Comparison of ENCODE assay signal across 8 mouse cellular contexts in the genomic region with DNA sequence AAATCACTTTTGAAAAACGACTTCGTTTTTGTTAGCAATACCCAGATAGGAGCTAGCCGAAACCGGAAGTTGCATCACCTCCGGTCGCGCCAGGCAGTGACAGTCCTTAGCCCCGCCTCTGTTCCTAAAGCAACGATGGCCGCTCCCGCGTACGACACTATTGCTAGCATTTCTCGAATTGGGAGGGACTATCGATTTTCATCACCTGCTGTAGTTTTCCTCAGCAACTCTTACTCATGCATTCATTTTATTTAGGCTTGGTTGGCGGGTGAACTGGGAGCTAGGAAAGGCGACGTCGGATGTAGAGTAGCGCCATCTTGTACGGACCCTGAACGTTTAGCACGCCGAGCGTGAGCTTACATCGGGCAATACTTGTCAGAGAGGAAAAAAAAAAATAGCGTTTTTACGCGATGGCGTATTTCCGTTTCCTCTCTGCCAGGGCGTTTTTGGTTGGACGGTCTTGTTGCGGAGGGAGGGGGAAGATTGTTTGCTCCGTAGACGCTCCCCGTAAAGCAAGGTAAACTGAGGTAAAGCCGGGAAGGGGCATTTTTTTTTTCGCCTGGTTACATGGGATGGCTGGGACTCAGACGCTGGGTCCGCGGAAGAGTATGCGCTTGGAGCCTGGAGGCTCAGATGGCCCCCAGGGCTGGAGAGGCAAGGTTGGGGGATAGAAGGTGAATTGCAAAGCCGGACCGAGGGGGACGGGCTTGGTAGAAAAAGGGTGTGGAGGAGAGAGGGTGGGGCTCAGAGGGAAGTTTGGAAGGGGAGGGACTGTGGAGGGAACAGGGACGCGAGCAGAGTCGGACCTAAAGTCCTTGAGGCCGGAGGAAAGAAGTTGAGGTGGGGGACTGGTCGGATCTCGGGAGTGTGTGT. TPM values are rescaled to one million over a fixed set of nuclear protein-coding genes. Genes with fewer than 3 reads are reported as not detected.
DNase-seq lines count a peak whose midpoint lies in the region; ATAC-seq and TF ChIP-seq lines count a peak whose summit lies in the region.

A gene (minus strand): TSS at position 64 of the 873 bp plus-strand sequence.
A gene (plus strand): TSS at position 449 of the 873 bp plus-strand sequence.

- under 1% methylated on average over 52 of the region's 52 CpGs for WGBS in embryonic facial prominence, embryonic 13.5 days
- under 1% methylated on average over 52 of the region's 52 CpGs for WGBS in heart, adult 2 months
- WGBS in limb, embryonic 13.5 days = under 1% methylated on average over 52 of the region's 52 CpGs
- under 1% methylated on average over 52 of the region's 52 CpGs for WGBS in midbrain, embryonic 16.5 days

- peak within 1 kb of the TSS; percentile 91 for H3K9ac ChIP-seq in embryonic facial prominence, embryonic 13.5 days
- H3K9ac ChIP-seq in heart, adult 2 months (ENCODE audit: low read depth, low read length) = peak within 1 kb of the TSS; percentile 92
- peak within 1 kb of the TSS; percentile 88 for H3K9ac ChIP-seq in limb, embryonic 13.5 days
- peak within 1 kb of the TSS; percentile 89 for H3K9ac ChIP-seq in midbrain, embryonic 16.5 days (ENCODE audit: low read depth, low read length)

- TF ChIP-seq POLR2A in heart, adult 2 months (IDR thresholded peaks at IDR 0.05; ENCODE audit: insufficient read depth, low read depth, low read length) = peak; percentile 83

- DNase-seq in 3T3-L1 (ENCODE audit: low read depth, low spot score) = peak; percentile 97
- peak; percentile 92 to 93 for DNase-seq in adrenal gland, postnatal 36 days
- DNase-seq in heart, adult 2 months = peak; percentile 89 to 92
- DNase-seq in kidney, adult 8-10 months = peak; percentile 89 to 95
- peak; percentile 88 to 93 for DNase-seq in spleen, postnatal 10 days (ENCODE audit: low spot score in 2 of 2)

- peak; percentile 64; the same call in 1 of the 2 replicates for TF ChIP-seq EP300 in heart, adult 2 months (IDR thresholded peaks at IDR 0.05; ENCODE audit: insufficient read depth, low read depth, low read length)

- H3K4me3 ChIP-seq in embryonic facial prominence, embryonic 13.5 days = peak within 1 kb of the TSS; percentile 83
- H3K4me3 ChIP-seq in heart, adult 2 months = peak within 1 kb of the TSS; percentile 75
- H3K4me3 ChIP-seq in limb, embryonic 13.5 days = peak within 1 kb of the TSS; percentile 89
- peak within 1 kb of the TSS; percentile 95 for H3K4me3 ChIP-seq in midbrain, embryonic 16.5 days (ENCODE audit: low read depth, low read length)

- peaks cover 3% of the 10 kb centered on the region; the same call in 1 of the 2 replicates for H3K79me2 ChIP-seq in heart, adult 2 months (replicated peaks; ENCODE audit: control insufficient read depth, insufficient read depth, low read length)

- peaks cover 44% of the 10 kb centered on the region for H3K36me3 ChIP-seq in embryonic facial prominence, embryonic 13.5 days
- peaks cover 8% of the 10 kb centered on the region; the same call in 1 of the 2 replicates for H3K36me3 ChIP-seq in heart, adult 2 months (ENCODE audit: control insufficient read depth, insufficient read depth, low read length)
- peaks cover 29% of the 10 kb centered on the region for H3K36me3 ChIP-seq in limb, embryonic 13.5 days
- H3K36me3 ChIP-seq in midbrain, embryonic 16.5 days (ENCODE audit: control insufficient read depth, insufficient read depth, low read length) = peaks cover 9% of the 10 kb centered on the region

- H3K27me3 ChIP-seq in embryonic facial prominence, embryonic 13.5 days = no peaks in the 10 kb centered on the region
- no peaks in the 10 kb centered on the region for H3K27me3 ChIP-seq in heart, adult 2 months (ENCODE audit: control insufficient read depth, insufficient read depth, low read length)
- H3K27me3 ChIP-seq in limb, embryonic 13.5 days = no peaks in the 10 kb centered on the region
- no peaks in the 10 kb centered on the region for H3K27me3 ChIP-seq in midbrain, embryonic 16.5 days (ENCODE audit: control insufficient read depth, insufficient read depth, low read depth, low read length)

- no peaks in the 10 kb centered on the region for H3K9me3 ChIP-seq in embryonic facial prominence, embryonic 13.5 days
- H3K9me3 ChIP-seq in limb, embryonic 13.5 days = no peaks in the 10 kb centered on the region
- H3K9me3 ChIP-seq in midbrain, embryonic 16.5 days (replicated peaks; ENCODE audit: control insufficient read depth, low read length, poor library complexity, severe bottlenecking) = no peaks in the 10 kb centered on the region

- TF ChIP-seq CTCF in heart, adult 2 months (IDR thresholded peaks at IDR 0.05) = no peak

- peak; percentile 81 for ATAC-seq in embryonic facial prominence, embryonic 13.5 days (ENCODE audit: insufficient number of reproducible peaks, insufficient read depth, low FRiP score, low TSS enrichment, low read depth)
- ATAC-seq in limb, embryonic 13.5 days (ENCODE audit: low FRiP score, low read depth) = peak; percentile 94
- ATAC-seq in midbrain, embryonic 16.5 days = peak; percentile 95

- peak within 1 kb of the TSS; percentile 80 for H3K27ac ChIP-seq in embryonic facial prominence, embryonic 13.5 days
- peak within 1 kb of the TSS; percentile 93 for H3K27ac ChIP-seq in heart, adult 2 months
- H3K27ac ChIP-seq in limb, embryonic 13.5 days = peak within 1 kb of the TSS; percentile 69
- peak within 1 kb of the TSS; percentile 81 for H3K27ac ChIP-seq in midbrain, embryonic 16.5 days (ENCODE audit: low read length)

- H3K4me1 ChIP-seq in embryonic facial prominence, embryonic 13.5 days = peaks cover 34% of the 10 kb centered on the region
- peaks cover 9% of the 10 kb centered on the region for H3K4me1 ChIP-seq in heart, adult 2 months (ENCODE audit: control insufficient read depth, insufficient read depth, low read length)
- H3K4me1 ChIP-seq in limb, embryonic 13.5 days = peaks cover 32% of the 10 kb centered on the region
- peaks cover 38% of the 10 kb centered on the region for H3K4me1 ChIP-seq in midbrain, embryonic 16.5 days (ENCODE audit: control insufficient read depth, insufficient read depth, low read length)

- peak within 1 kb of the TSS; percentile 95 for H3K4me2 ChIP-seq in embryonic facial prominence, embryonic 13.5 days
- peak within 1 kb of the TSS; percentile 97 for H3K4me2 ChIP-seq in limb, embryonic 13.5 days (replicated peaks)
- peak within 1 kb of the TSS; percentile 97 for H3K4me2 ChIP-seq in midbrain, embryonic 16.5 days (ENCODE audit: low read length)

- intact Hi-C loops in heart, adult 2 months (cut with DNase I) = no loop called here

RNA-seq across cellular contexts. Expression of the first gene that starts in this region (rescaled TPM):
- total RNA-seq in adrenal gland, postnatal 36 days (2021) = 10 to 100 TPM; 44.9 to 48.9 TPM
- 41.2 and 41.9 TPM in 2 replicates for polyA plus RNA-seq in embryonic facial prominence, embryonic 13.5 days (2015; fragmentation: Nextera tagmentation; extraction: Ambion mirVana)
- total RNA-seq in heart, adult 2 months (2021) = 10 to 100 TPM; 41.9 to 48.7 TPM
- 33.8 and 38.4 TPM in 2 replicates for polyA plus RNA-seq in heart, adult 2 months (2012; rRNA removed)
- 32.6 and 38.8 TPM in 2 replicates for polyA plus RNA-seq in limb, embryonic 13.5 days (2015; fragmentation: Nextera tagmentation; extraction: Ambion mirVana)
- polyA plus RNA-seq in midbrain, embryonic 16.5 days (2015; fragmentation: Nextera tagmentation; extraction: Ambion mirVana) = 37.1 and 40.2 TPM in 2 replicates

RNA-seq across cellular contexts. Expression of the second gene that starts in this region (rescaled TPM):
- 10 to 100 TPM; 36.7 to 51.5 TPM for total RNA-seq in adrenal gland, postnatal 36 days (2021)
- polyA plus RNA-seq in embryonic facial prominence, embryonic 13.5 days (2015; fragmentation: Nextera tagmentation; extraction: Ambion mirVana) = 33.4 and 34.6 TPM in 2 replicates
- total RNA-seq in heart, adult 2 months (2021) = 10 to 100 TPM; 28.4 to 33.9 TPM
- polyA plus RNA-seq in heart, adult 2 months (2012; rRNA removed) = 22.8 and 30.4 TPM in 2 replicates
- polyA plus RNA-seq in limb, embryonic 13.5 days (2015; fragmentation: Nextera tagmentation; extraction: Ambion mirVana) = 35.7 and 36.9 TPM in 2 replicates
- 52.4 and 53.2 TPM in 2 replicates for polyA plus RNA-seq in midbrain, embryonic 16.5 days (2015; fragmentation: Nextera tagmentation; extraction: Ambion mirVana)

Comparison
In these comparisons a context has a peak if more than half of its experiments do, and no peak if none do; other contexts are left out.
1. Peak in every context shown above with its lines: DNase-seq, ATAC-seq, H3K4me3 ChIP-seq and H3K27ac ChIP-seq.